Mouse (Mus musculus): Measurements from ENCODE around the gene Selenon.
A peak's percentile ranks its signal among the peaks of the same experiment; 100 is the strongest.

Gene Selenon

GRCm38 (mm10) chr4:134551494-134552316 is at the start of gene Selenon:
TSS of gene Selenon (minus strand) at chr4:134552166.
- DNase-seq = peak; percentile 41

- peak; percentile 34 for DNase-seq
Observed at GRCm38 (mm10) chr4:134601404-134601803, 49.4 kb upstream of the Selenon start.

DNA sequence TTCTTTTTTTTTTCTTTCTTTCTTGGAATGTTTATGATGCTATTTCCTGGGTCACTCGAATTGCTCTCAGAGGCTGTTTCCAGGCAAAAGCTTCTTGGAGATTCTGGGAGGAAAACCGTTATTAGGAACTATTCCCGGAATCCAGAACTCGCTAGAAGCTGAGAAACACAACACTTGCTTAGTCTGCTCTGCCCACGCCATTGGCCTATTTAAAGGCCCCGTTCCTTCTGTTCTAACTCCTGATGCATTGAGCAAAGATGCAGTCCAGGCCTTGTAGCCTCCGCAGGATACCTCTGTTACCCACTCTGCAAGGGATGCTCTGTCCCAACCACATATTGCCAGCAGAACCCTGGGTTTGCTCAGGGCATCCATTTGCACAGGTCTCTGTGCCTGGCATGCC is 48.8 kb upstream of the Selenon start:
- no peak for DNase-seq

GRCm38 (mm10) chr4:134600060-134600459 is 48.1 kb upstream of the Selenon start:
- no peak for DNase-seq

GRCm38 (mm10) chr4:134596816-134597692 is 45.1 kb upstream of the Selenon start:
- no peak for DNase-seq

DNA sequence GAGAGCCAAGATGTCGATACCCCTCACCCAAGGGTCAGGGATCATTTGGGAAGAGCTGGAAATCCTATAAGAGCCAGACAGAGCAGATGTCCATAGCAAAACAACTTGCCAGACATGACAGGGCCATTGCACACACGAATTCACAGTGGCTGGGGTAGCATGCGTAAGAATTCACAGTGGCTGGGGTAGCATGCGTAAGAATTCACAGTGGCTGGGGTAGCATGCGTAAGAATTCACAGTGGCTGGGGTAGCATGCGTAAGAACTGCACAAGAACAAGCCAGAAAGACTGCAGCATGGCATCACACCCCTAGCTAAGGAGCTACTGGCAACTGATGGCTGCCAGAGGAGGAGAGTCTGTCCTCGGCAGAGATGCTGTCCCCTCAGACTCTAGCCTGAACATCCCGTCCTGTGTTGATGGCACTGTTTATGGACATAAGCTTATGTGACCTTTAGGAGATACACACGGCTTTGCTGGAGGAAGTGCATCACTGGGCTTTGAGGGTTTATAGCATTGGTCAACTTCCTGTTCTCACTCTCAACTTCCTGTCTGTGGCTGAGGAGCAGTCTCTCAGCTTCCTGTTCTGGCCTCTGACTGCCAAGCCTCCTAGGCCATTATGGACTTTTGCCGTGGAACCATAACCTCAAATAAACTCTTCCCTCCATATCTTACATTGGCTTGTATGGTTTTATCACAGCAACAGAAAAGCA is 42.9 kb upstream of the Selenon start:
- DNase-seq = no peak

DNA sequence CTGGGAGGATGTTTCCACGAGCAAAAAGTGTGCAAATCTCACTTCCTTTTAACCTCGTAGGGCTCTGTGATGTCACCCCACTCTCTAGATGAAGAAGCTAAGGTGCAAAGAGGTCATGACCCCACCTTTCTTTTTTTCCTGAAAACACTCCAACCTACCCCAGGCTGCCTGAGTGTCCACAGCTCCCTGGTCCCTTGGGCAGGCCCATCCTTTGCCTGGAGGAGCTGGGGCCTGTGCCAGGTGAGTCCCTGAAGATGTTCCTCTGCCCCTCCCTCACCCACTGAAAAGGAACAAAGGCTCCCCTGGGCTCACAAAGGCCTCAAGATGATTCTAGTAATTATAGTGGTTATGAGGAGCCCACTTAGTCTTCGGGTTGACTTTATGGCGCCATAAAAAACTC is 40.5 kb upstream of the Selenon start:
- no peak for DNase-seq

- no peak for DNase-seq
Observed at GRCm38 (mm10) chr4:134591506-134592061, 39.6 kb upstream of the Selenon start.

DNA sequence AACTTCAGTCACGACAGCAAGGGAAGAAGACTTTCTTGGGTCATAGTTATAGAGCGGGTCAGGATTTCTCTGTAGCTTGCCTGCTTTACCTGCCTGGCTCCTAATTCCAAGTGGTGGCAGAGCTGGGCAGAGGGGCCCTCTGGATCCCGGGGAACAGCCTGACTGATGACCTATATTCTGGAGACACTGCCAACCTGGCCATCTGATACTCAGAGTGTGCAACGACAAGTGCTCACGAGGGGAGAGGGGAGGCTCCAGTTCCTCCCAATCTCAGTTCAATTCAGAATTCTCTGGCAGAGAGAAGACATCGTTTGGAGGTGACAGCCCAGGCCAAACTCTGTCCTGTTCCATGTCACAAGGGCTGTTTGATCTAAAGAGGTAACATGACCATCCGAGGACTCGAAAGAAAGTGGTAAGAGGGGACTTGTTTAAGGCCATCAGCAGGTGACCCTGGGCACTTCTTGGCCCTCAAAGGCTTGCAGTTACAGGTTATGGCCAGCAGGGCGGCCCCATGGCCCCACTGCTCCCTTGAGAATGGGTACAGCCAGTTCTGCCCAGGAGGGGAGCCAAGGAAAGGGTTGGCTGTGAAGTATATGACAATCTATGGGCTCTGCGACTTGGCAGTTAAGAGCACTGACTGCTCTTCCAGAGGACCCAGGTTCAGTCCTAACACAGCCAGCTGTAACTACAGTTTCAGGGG is 38.4 kb upstream of the Selenon start:
- peak; percentile 35 for DNase-seq

GRCm38 (mm10) chr4:134589786-134590185 is 37.8 kb upstream of the Selenon start:
- no peak for DNase-seq

DNA sequence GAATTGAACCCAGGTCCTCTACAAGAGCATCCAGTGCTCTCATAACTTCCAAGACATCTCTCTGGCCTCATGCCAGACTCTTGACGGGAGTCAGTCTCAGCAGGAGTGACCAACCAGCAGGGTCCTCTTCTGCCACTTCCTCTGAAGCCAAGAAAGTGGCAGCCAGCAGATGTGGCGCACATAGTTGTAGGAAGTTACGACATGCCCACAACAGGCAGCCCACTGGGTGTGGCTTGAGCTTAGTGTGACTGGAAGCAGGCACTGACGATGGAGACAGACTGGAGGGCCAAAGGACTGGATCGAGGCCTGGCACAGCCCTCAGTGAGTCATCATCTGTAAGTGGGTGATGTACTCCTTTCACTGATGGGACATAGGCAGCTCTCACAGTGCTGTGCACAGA is 37.0 kb upstream of the Selenon start:
- DNase-seq = no peak

- no peak for DNase-seq
Observed at GRCm38 (mm10) chr4:134588287-134588686, 36.3 kb upstream of the Selenon start.

- no peak for DNase-seq
Observed at GRCm38 (mm10) chr4:134587636-134588197, 35.8 kb upstream of the Selenon start.

DNA sequence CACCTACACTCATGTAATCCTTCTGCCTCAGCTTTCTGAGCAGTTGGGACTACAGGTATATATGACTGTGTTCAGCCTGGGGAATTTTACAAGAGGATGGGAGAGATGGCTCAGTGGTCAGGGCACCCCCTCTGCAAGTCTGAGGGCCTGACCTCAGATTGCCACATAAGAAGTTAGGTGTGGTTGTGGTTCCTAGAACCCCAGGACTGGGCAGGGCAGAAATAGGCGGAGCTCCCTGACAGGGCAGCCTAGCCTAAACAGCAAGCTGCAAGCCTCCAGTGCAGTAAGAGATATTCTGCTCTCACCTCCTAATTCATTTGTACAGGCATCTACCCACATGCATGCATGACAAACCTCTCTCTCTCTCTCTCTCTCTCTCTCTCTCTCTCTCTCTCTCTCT is 34.7 kb upstream of the Selenon start:
- DNase-seq = no peak

GRCm38 (mm10) chr4:134586126-134586525 is 34.2 kb upstream of the Selenon start:
- no peak for DNase-seq

GRCm38 (mm10) chr4:134583513-134583912 is 31.5 kb upstream of the Selenon start:
- peak; percentile 81 for DNase-seq

- no peak for DNase-seq
Observed at GRCm38 (mm10) chr4:134581365-134581764, 29.4 kb upstream of the Selenon start.

DNA sequence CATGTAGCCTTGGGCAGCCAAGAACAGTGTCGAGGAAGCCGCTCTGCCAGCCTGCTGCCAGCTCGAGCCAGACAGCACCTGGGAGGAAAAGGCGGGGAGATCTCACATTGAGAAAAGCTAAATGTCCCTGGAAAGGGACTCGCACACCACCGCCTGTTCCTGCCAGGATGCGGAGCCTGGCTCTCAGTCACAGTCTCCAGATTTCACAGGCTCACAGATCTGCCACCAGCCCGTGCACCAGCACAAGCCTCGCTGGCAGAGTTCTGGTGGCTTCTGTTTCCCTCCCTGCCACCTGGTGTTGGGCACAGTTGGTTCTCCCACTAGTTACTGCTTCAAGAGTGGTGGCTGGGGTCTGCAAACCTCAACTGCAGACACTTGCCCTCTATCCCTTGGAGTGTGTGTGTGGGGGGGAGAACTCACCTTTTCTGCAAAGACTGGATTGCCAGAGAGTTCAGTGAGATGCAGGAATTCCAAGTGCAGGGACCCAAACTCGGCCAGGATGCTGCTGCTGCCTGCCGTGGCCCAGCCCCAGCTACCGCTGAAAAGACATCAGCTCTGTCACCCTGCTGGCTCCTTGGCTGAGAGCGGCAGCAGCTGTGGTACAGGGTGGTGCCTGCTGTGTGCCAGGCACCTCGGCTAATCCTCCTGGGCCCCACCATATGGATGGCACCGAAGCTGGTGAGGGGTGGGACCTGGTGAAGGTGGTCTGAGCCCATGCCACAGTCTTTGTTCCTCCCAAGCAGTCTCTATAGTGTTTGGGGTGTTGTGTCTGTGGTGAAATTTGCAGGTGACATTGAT is 28.6 kb upstream of the Selenon start:
- DNase-seq = no peak

- DNase-seq = no peak
Observed at GRCm38 (mm10) chr4:134579620-134580019, 27.7 kb upstream of the Selenon start.

DNA sequence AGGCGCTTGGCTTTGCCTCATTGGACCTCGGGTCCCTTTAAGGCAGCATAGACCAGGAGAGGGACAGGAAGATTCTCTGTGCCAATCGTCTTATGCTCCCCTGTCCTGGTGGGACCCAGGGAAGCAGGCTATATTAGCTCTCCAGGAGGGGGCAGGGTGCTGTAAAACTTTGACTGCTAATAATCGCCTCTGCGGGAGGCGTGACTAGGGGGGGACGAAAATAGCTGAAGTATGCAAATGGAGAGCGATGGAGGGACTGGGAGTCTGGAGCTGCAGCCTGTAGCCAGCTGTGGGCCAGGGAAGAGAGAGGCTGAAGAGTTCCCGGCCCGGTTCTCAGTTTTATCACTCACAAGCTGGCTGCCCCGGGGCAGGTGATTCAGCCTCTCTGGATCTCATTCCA is 27.2 kb upstream of the Selenon start:
- no peak for DNase-seq

DNA sequence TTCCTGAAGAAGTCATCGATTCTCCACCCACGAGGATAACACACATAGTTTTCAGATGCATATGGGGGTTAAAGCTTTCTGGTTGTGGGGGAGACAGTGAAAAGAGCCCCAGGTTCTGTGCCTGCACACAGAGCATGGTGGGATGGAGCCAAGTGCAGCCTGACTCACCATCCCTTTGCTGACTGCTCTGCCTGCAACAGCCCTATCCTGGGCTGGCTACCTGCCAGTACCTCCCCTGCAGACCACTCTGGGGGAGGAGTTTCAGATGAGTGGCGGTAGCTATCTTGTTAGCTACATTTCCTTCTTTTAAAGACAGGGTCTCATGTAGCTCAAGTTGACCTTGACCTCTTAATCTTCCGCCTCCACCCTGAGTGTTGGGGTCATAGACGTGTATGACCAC is 26.4 kb upstream of the Selenon start:
- DNase-seq = no peak
